Mouse (Mus musculus) liver, postnatal 0 days (tissue): Measurements from ENCODE around the gene Pramef25.
"Not testable (repeated sequence)": the region's sequence is repeated elsewhere in the genome, so short reads cannot be mapped to it uniquely, and the experiment has no call there.

Experiments
- CTCF ChIP-seq: sonication (generic); IDR thresholded peaks from 2 replicates; pipeline ENCODE4 v1.5.1; 2016; ENCODE audit warnings: antibody characterized with exemption, low read depth
- EP300 ChIP-seq: IDR thresholded peaks from 2 replicates; pipeline ENCODE4 v1.6.1; 2016; ENCODE audit warnings: antibody characterized with exemption, low read depth, mild to moderate bottlenecking

GRCm38 (mm10) chr4:143985165-143985564, 34.3 kb upstream of the Pramef25 start:
- not testable (repeated sequence) for TF ChIP-seq CTCF, EP300
